Mouse (Mus musculus) liver, embryonic 15.5 days (tissue): ENCODE measurements at regions not wholly inside any gene's neighbourhood (a gene's known extent, or its start where the extent isn't known, plus 50 kb on each side); places are given as distances from the start of the nearest gene placed in this dataset.

Experiments used
- ATAC-seq: fragments of 200-750 bp; cut with Nextera tagmentation; 2 replicates; pipeline ENCODE4 v1.8.0; 2017; ENCODE audit warnings: moderate number of reproducible peaks, mild to moderate bottlenecking, moderate library complexity; ENCODE audit not compliant: insufficient read depth
- H3K27ac ChIP-seq: fragments of 300-500 bp; sonication (generic); replicated peaks from 2 replicates; pipeline ENCODE4 v1.5.1; 2015; ENCODE audit warnings: mild to moderate bottlenecking, inconsistent platforms
- H3K27me3 ChIP-seq: fragments of 300-500 bp; sonication (generic); 2 replicates; pipeline ENCODE4 v1.6.1; 2015; ENCODE audit warnings: mild to moderate bottlenecking, inconsistent platforms
- H3K36me3 ChIP-seq: fragments of 300-500 bp; sonication (generic); replicated peaks from 2 replicates; pipeline ENCODE4 v1.6.1; 2015; ENCODE audit warnings: moderate library complexity, mild to moderate bottlenecking, inconsistent platforms
- H3K4me1 ChIP-seq: fragments of 300-500 bp; sonication (generic); replicated peaks from 2 replicates; pipeline ENCODE4 v1.6.1; 2015; ENCODE audit warnings: inconsistent platforms
- H3K4me2 ChIP-seq: fragments of 300-500 bp; sonication (generic); 2 replicates; pipeline ENCODE4 v1.6.1; 2015; ENCODE audit warnings: moderate library complexity, mild to moderate bottlenecking, inconsistent platforms
- H3K4me3 ChIP-seq: fragments of 300-500 bp; sonication (generic); replicated peaks from 2 replicates; pipeline ENCODE4 v1.5.1; 2015; ENCODE audit warnings: mild to moderate bottlenecking, inconsistent platforms
- H3K9ac ChIP-seq: fragments of 300-500 bp; sonication (generic); 2 replicates; pipeline ENCODE4 v1.6.1; 2015; ENCODE audit warnings: moderate library complexity, mild to moderate bottlenecking, inconsistent platforms
- H3K9me3 ChIP-seq: fragments of 300-500 bp; sonication (generic); replicated peaks from 2 replicates; pipeline ENCODE4 v1.6.1; 2016; ENCODE audit warnings: inconsistent platforms
- WGBS: fragments of 180-500 bp; shearing (Covaris S2); methylation state at CpG from one replicate; pipeline ENCODE4 v1.1.7; 2015; ENCODE audit warnings: mixed read lengths; ENCODE audit not compliant: insufficient replicate concordance; 5-methylcytosine and 5-hydroxymethylcytosine counted together

DNA sequence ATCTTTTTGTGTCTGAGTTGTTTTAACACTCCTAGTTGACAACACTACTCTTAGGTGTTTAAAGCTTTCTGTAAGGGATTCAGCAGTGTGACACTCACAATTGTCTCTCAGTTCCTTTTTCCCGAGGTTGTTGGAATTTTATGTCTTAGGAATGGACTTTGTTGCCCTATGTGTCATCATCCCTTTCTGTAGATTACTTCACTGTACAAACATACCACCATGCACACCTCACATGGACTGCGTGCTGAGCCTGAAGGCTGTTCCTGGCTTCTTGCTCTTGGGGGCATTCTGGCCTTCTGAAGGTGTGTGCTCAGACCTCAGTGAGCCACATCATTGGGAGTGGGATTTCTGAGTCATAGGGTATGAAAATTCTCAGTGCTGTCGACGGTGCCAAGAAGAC, 358.1 kb downstream of the Etnk1 start:
- Histone ChIP-seq H3K9me3 (no peaks in the 10 kb centered on the region), H3K27me3 (no peaks in the 10 kb centered on the region), H3K4me3 (no peak overlapping the region), H3K9ac (no peak overlapping the region), H3K4me1 (no peaks in the 10 kb centered on the region), H3K27ac (no peak overlapping the region), H3K4me2 (no peak overlapping the region), H3K36me3 (no peaks in the 10 kb centered on the region)
- WGBS: 58% methylated on average over 4 of the region's 4 CpGs
- no peak for ATAC-seq

GRCm38 (mm10) chr6:143528898-143529297, 361.9 kb downstream of the Etnk1 start:
- Histone ChIP-seq H3K4me3 (no peak overlapping the region), H3K4me1 (no peaks in the 10 kb centered on the region), H3K36me3 (no peaks in the 10 kb centered on the region), H3K27ac (no peak overlapping the region), H3K9me3 (no peaks in the 10 kb centered on the region), H3K9ac (no peak overlapping the region), H3K4me2 (no peak overlapping the region), H3K27me3 (no peaks in the 10 kb centered on the region)
- WGBS: 78% methylated on average over 7 of the region's 7 CpGs
- no peak for ATAC-seq

GRCm38 (mm10) chr6:143530372-143531224, 363.6 kb downstream of the Etnk1 start:
- WGBS: 44% methylated on average over 13 of the region's 13 CpGs
- Histone ChIP-seq H3K9me3 (no peaks in the 10 kb centered on the region), H3K4me1 (no peaks in the 10 kb centered on the region), H3K27me3 (no peaks in the 10 kb centered on the region), H3K27ac (no peak overlapping the region), H3K4me3 (no peak overlapping the region), H3K9ac (no peak overlapping the region), H3K36me3 (no peaks in the 10 kb centered on the region), H3K4me2 (no peak overlapping the region)
- ATAC-seq: no peak

- ATAC-seq: no peak
- H3K9me3 ChIP-seq: no peaks in the 10 kb centered on the region
- WGBS: 45% methylated on average over 6 of the region's 6 CpGs
- H3K9ac ChIP-seq: no peak overlapping the region
- H3K4me3 ChIP-seq: no peak overlapping the region
- H3K4me2 ChIP-seq: no peak overlapping the region
- no peaks in the 10 kb centered on the region for H3K27me3 ChIP-seq
- H3K36me3 ChIP-seq: no peaks in the 10 kb centered on the region
- H3K27ac ChIP-seq: no peak overlapping the region
- no peaks in the 10 kb centered on the region for H3K4me1 ChIP-seq
These were observed 364.5 kb downstream of the Etnk1 start for GRCm38 (mm10) chr6:143531477-143531876.

DNA sequence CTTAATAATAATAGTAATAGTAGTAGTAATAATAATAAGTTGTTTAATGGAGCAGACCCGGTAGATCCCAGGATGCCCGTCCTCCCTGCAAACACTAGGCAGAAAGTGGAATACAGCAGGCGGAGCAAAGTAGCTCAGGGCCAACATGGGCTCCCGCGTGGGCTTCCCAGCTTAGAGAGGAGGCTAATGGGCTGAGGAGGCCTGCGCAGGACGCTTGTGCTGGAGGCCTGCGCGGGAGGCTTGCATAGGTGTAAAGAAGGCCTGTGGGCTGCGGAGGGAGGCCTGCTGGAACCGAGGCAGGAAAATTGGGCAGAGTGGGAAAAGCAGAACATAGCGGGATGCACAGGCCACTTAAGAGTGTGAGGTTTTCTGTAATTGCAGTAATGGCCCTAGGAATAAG, 365.4 kb downstream of the Etnk1 start:
- no peaks in the 10 kb centered on the region for H3K9me3 ChIP-seq
- H3K4me2 ChIP-seq: no peak overlapping the region
- no peak overlapping the region for H3K27ac ChIP-seq
- WGBS: 72% methylated on average over 12 of the region's 12 CpGs
- no peak overlapping the region for H3K4me3 ChIP-seq
- no peak for ATAC-seq
- H3K4me1 ChIP-seq: no peaks in the 10 kb centered on the region
- H3K9ac ChIP-seq: no peak overlapping the region
- H3K36me3 ChIP-seq: no peaks in the 10 kb centered on the region
- no peaks in the 10 kb centered on the region for H3K27me3 ChIP-seq

- Histone ChIP-seq H3K4me1 (no peaks in the 10 kb centered on the region), H3K4me2 (no peak overlapping the region), H3K4me3 (no peak overlapping the region), H3K9me3 (no peaks in the 10 kb centered on the region), H3K36me3 (no peaks in the 10 kb centered on the region), H3K27ac (no peak overlapping the region), H3K27me3 (no peaks in the 10 kb centered on the region), H3K9ac (no peak overlapping the region)
- ATAC-seq: no peak
- WGBS: 67% methylated on average over 12 of the region's 12 CpGs
These were observed 368.2 kb downstream of the Etnk1 start for GRCm38 (mm10) chr6:143535265-143535664.

- WGBS: 77% methylated on average over 15 of the region's 15 CpGs
- H3K4me3 ChIP-seq: no peak overlapping the region
- H3K27me3 ChIP-seq: no peaks in the 10 kb centered on the region
- ATAC-seq: no peak
- H3K4me1 ChIP-seq: no peaks in the 10 kb centered on the region
- H3K9ac ChIP-seq: no peak overlapping the region
- H3K27ac ChIP-seq: no peak overlapping the region
- no peaks in the 10 kb centered on the region for H3K36me3 ChIP-seq
- H3K4me2 ChIP-seq: no peak overlapping the region
- no peaks in the 10 kb centered on the region for H3K9me3 ChIP-seq
These were observed 368.7 kb downstream of the Etnk1 start for GRCm38 (mm10) chr6:143535726-143536125.

DNA sequence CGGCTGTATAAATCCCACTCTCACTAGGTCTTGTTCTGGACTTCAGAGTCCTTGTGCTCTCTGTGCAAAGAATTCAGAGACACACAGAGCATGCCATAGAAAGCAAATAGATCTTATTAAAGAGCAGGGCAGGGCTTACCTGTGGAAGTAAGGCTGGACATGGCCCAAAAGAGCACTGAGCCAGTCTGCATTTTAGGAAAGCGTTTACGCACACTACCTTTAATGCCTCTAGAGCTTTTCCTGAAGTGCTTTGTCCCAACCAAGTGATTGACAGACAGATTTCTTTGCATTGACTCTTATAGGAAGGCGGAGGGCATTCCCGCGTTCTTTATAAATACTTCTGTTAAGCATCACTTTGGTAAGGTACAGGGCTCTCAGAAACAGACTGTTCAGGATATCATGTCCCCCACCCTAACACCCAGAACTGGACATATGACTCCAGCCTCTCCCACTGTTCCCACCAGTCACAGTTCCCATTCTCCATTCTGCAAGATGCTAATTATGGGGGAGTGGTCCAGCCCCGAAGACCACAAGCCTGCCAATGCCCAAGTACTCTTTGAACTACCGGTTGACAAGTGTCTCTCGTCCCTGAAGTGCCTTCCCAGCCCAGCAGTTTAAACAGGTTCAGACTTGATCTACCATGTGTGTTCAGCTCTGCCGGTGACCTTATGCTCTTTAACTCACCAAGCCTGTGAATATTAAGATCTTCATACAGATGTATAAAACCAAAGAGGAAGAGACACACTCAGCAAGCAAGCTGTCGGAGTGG, 369.7 kb downstream of the Etnk1 start:
- H3K9ac ChIP-seq: no peak overlapping the region
- ATAC-seq: no peak

GRCm38 (mm10) chr6:143547406-143547903, 380.4 kb downstream of the Etnk1 start:
- H3K27ac ChIP-seq: no peak overlapping the region
- H3K36me3 ChIP-seq: no peaks in the 10 kb centered on the region
- H3K4me3 ChIP-seq: no peak overlapping the region
- H3K9ac ChIP-seq: no peak overlapping the region
- 72% methylated on average over 10 of the region's 10 CpGs for WGBS
- no peak for ATAC-seq
- no peaks in the 10 kb centered on the region for H3K27me3 ChIP-seq
- no peaks in the 10 kb centered on the region for H3K4me1 ChIP-seq
- no peak overlapping the region for H3K4me2 ChIP-seq
- H3K9me3 ChIP-seq: no peaks in the 10 kb centered on the region

More for the DNA sequence above, 369.7 kb downstream of the Etnk1 start:
- no peaks in the 10 kb centered on the region for H3K27me3 ChIP-seq
- no peak overlapping the region for H3K4me3 ChIP-seq
- no peak overlapping the region for H3K4me2 ChIP-seq
- no peaks in the 10 kb centered on the region for H3K4me1 ChIP-seq
- H3K27ac ChIP-seq: no peak overlapping the region
- WGBS: 74% methylated on average over 11 of the region's 11 CpGs
- no peaks in the 10 kb centered on the region for H3K9me3 ChIP-seq
- H3K36me3 ChIP-seq: no peaks in the 10 kb centered on the region

GRCm38 (mm10) chr6:143554946-143555345, 387.9 kb downstream of the Etnk1 start:
- no peak for ATAC-seq
- H3K27me3 ChIP-seq: no peaks in the 10 kb centered on the region
- 48% methylated on average over 3 of the region's 3 CpGs for WGBS
- no peaks in the 10 kb centered on the region for H3K36me3 ChIP-seq
- no peaks in the 10 kb centered on the region for H3K4me1 ChIP-seq
- H3K4me3 ChIP-seq: no peak overlapping the region
- H3K9me3 ChIP-seq: no peaks in the 10 kb centered on the region
- no peak overlapping the region for H3K27ac ChIP-seq
- no peak overlapping the region for H3K4me2 ChIP-seq
- no peak overlapping the region for H3K9ac ChIP-seq

DNA sequence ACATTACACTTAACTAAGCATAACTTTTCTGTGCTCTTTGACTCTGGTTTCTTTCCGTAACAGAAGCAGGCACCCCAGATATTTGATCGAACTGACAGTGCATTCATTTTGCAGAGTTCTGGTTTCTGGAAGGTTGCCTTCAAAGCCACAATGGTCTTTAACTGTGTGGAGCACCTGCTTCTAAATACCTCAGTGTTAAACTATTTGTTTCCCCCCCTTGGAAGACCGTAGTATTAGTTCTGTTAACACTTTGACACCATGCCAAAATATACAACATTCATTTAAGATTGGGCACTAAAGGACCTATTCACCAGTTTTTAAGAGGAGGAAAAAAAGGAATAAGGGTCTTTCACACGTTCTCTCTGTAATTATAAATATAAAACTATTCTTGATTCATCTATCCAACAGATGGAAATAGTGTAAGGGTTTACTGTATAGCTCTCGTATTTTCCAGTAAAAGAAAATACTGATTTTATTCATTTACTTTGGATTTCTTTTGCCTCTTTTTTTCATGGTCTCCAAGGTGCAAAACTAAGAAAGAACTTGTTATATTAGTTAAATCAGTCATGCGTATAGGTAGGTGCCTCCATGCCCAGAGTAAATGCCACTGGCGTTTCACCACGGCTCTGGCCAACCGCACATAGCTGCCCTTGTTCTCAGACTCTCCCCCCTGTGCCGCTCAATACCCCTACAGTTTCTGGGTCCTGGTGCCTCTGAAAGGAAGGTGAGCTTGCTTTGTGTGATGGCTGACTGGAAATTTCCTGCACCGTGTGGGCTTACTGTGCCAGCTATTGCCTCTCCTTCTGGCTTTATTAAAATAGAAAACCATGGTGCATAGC, 391.2 kb downstream of the Etnk1 start:
- 71% methylated on average over 11 of the region's 11 CpGs for WGBS
- no peak overlapping the region for H3K27ac ChIP-seq
- H3K4me1 ChIP-seq: no peaks in the 10 kb centered on the region
- H3K4me2 ChIP-seq: no peak overlapping the region
- H3K4me3 ChIP-seq: no peak overlapping the region
- H3K27me3 ChIP-seq: no peaks in the 10 kb centered on the region
- H3K9me3 ChIP-seq: no peaks in the 10 kb centered on the region
- no peaks in the 10 kb centered on the region for H3K36me3 ChIP-seq
- no peak overlapping the region for H3K9ac ChIP-seq
- no peak for ATAC-seq
